Mouse (Mus musculus): ENCODE measurements at regions not wholly inside any gene's neighbourhood (a gene's known extent, or its start where the extent isn't known, plus 50 kb on each side); places are given as distances from the start of the nearest gene placed in this dataset.
"Not testable (repeated sequence)": the region's sequence is repeated elsewhere in the genome, so short reads cannot be mapped to it uniquely, and the experiment has no call there.

GRCm38 (mm10) chr4:153832151-153832550 is 124.9 kb upstream of the A430005L14Rik start:
- DNase-seq = no peak

- DNase-seq = peak; percentile 54 to 66
Observed at GRCm38 (mm10) chr4:153844766-153845165, 112.3 kb upstream of the A430005L14Rik start.

GRCm38 (mm10) chr4:153848274-153848673 is 108.8 kb upstream of the A430005L14Rik start:
- DNase-seq = no peak

DNA sequence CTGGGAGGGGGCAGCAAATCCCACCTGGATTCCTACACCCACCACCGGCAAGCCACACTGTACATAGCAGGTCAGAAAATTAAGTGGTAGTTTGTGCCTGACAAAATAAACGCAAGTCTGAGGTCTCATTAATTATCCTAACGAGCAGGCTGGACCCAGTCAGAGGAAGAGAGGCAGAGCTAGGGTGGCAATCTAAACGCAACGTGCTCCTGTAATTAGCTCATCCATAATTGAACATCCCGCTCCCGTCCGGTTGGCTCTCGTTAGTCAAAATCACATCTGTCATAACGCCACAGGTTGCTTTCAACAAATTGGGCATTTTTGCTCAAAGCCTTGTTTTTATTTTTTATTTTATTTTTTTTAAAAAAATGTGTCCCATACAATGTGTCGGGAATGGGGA is 106.9 kb upstream of the A430005L14Rik start:
- no peak for DNase-seq

- DNase-seq = peak; percentile 26 to 32
Observed at GRCm38 (mm10) chr4:153854084-153854747, 102.8 kb upstream of the A430005L14Rik start.

GRCm38 (mm10) chr4:153854748-153855092 is 102.3 kb upstream of the A430005L14Rik start:
- DNase-seq = no peak

- no peak for DNase-seq
Observed at GRCm38 (mm10) chr4:153861420-153861819, 95.6 kb upstream of the A430005L14Rik start.

DNA sequence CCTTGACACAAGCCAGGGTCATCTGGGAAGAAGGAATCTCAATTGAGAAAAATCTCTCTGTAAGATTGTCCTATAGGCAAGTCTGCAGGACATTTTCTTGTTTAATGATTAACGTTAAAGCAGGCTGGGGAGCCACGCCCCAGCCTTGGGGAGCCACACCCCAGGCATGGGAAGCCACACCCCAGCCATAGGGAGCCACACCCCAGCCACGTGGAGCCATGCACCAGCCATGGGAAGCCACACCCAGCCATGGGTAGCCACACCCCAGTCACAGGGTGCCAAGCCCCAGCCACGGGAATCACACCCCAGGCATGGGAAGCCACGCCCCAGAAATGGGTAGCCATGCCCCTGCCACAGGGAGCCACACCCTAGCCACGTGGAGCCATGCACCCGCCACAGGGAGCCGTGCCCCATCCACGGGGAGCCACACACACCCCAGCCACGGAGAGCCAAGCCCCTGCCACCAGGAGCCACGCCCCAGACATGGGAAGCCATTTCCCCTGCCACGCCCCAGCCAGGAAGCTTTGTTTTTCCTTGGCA is 94.8 kb upstream of the A430005L14Rik start:
- no peak for DNase-seq

DNA sequence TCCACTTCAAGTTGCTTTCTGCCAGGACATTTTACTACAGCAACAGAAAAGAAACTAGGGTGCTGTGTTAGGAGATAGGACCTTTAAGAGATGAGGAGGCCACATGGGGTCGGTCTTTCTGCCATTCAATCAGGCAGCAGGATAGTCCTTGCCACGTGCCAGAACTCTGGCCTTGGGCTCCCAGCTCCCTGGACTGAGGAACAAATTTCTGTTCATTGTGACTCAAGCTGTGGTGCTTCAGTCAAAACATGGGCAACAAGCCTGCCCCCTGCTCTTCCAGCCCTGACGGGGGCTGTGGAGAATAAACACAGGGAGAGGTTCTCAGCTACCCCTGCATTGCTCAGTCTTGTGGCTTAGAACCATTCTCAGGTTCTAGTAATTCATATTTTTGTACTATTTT is 84.7 kb upstream of the A430005L14Rik start:
- no peak for DNase-seq

DNA sequence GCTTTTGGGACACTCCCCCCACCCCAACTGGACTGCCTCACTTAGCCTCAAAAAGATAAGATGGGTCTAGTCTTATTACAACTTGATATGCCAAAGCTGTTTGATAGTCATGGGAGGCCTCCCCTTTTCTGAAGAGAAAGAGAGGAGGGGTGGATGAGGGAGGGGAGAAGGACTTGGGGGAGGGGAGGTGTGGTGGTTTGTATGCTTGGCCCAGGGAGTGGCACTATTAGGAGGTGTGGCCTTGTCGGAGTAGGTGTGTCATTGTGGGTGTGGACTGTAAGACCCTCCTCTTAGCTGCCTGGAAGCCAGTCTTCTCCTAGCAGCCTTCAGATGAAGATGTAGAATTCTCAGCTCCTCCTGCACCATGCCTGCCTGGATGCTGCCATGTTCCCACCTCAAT is 82.0 kb upstream of the A430005L14Rik start:
- DNase-seq = not testable (repeated sequence)

- DNase-seq = no peak
Observed at GRCm38 (mm10) chr4:153876954-153877642, 79.9 kb upstream of the A430005L14Rik start.

- DNase-seq = no peak
Observed at GRCm38 (mm10) chr4:153883057-153883456, 74.0 kb upstream of the A430005L14Rik start.

- DNase-seq = no peak
Observed at GRCm38 (mm10) chr4:153884044-153884443, 73.0 kb upstream of the A430005L14Rik start.

DNA sequence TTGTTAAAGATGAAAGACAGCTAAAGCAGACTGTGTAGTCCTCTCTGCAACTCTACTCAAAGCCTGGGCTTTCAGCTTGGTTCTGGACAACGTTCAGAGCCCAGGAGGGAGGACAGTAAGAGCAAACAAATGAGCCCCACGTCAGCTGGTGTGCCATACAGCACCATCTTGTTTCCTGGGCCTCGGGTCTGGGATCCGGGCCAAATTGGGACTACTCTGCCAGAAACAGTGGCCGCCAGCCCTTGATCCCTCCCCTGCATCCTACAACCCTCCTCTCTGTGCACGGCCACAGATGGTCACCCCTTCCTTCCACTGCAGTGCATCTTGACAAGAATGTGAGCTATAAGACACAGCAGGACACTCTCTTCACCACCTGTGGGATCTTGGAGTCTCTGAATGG is 71.2 kb upstream of the A430005L14Rik start:
- DNase-seq = peak; percentile 93 to 97

DNA sequence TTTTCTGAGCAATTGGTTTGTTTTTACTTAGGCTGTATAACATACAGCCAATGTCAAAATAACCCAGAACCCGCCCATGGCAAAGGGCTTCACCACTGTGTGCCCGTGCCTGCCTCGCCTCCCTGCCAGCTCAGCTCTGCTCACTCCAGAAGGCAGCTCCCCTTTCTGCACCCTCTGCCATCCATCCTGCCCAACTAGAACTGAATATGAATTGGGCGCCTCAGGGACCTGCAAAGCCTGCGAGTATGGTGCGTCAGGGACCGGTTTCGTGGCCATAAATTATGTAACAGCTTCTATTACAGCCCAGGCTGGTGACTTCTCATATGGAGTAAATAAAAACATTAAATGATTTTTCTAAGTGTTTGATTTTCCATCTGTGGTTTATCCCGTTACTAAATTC is 66.9 kb upstream of the A430005L14Rik start:
- DNase-seq = no peak

GRCm38 (mm10) chr4:153899721-153900120 is 57.3 kb upstream of the A430005L14Rik start:
- no peak for DNase-seq

GRCm38 (mm10) chr4:153905076-153905475 is 52.0 kb upstream of the A430005L14Rik start:
- DNase-seq = no peak

DNA sequence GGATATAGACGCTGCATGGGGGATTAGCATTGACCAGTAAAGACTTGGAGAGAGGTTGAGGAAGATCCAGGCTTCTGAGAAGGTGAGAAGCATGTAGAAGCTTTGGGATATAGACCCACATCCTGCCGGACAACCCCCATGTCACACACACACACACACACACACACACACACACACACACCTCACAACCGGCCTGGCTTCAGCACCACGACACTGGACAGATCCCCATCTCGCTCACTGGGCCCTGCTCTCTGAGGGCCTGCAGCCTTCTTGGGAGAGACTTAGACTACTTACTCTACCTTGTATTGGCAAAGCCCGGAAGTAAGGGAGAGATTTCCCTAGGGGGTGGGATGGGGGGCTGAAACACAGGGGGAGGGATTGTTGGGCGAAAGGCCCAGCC is 51.5 kb upstream of the A430005L14Rik start:
- DNase-seq = no peak
